Mouse (Mus musculus) C2C12 (cell line): ENCODE data around the gene Cdhr1. TPM values are rescaled to one million over a fixed set of nuclear protein-coding genes. Genes with fewer than 3 reads are reported as not detected.

Source experiments
- H3K27me3 ChIP-seq: one replicate; pipeline ENCODE4 v1.6.1; 2011; ENCODE audit not compliant: control insufficient read depth, insufficient read depth, insufficient read length
- H3K36me3 ChIP-seq: one replicate; pipeline ENCODE4 v1.6.1; 2011; ENCODE audit not compliant: control insufficient read depth, insufficient read depth
- H3K4me3 ChIP-seq: one replicate; pipeline ENCODE4 v1.5.1; 2011; ENCODE audit warnings: mild to moderate bottlenecking, control low read depth; ENCODE audit not compliant: poor library complexity, insufficient read depth, severe bottlenecking
- H3K79me2 ChIP-seq: one replicate; pipeline ENCODE4 v1.6.1; 2011; ENCODE audit not compliant: control insufficient read depth, insufficient read depth
- H3K79me3 ChIP-seq: one replicate; pipeline ENCODE4 v1.6.1; 2011; ENCODE audit warnings: low read depth, control low read depth
- H3ac ChIP-seq: one replicate; pipeline ENCODE3; 2011; ENCODE audit warnings: low read depth; ENCODE audit not compliant: control insufficient read depth, insufficient read length
- CEBPB ChIP-seq: IDR thresholded peaks from one replicate; pipeline ENCODE4 v1.6.1; 2011; ENCODE audit warnings: low read depth, mild to moderate bottlenecking, control low read depth, moderate library complexity
- CTCF ChIP-seq: IDR thresholded peaks from one replicate; pipeline ENCODE4 v1.5.1; 2011; ENCODE audit not compliant: control insufficient read depth, insufficient read depth, insufficient read length
- FOSL1 ChIP-seq: IDR thresholded peaks from one replicate; pipeline ENCODE4 v1.8.0; 2011; ENCODE audit warnings: mild to moderate bottlenecking, low read length; ENCODE audit not compliant: poor library complexity, insufficient read depth, severe bottlenecking
- MAX ChIP-seq: IDR thresholded peaks from one replicate; pipeline ENCODE4 v1.6.1; 2011; ENCODE audit warnings: mild to moderate bottlenecking, control low read depth
- MYOD1 ChIP-seq: IDR thresholded peaks from one replicate; pipeline ENCODE4 v1.6.1; 2011; ENCODE audit warnings: low read depth; ENCODE audit not compliant: control insufficient read depth, insufficient read length
- MYOG ChIP-seq: IDR thresholded peaks from one replicate; pipeline ENCODE4 v1.6.1; 2011; ENCODE audit not compliant: control insufficient read depth, insufficient read length; ENCODE audit errors: extremely low read depth
- USF1 ChIP-seq: IDR thresholded peaks from one replicate; pipeline ENCODE4 v1.6.1; 2011; ENCODE audit warnings: low read depth, mild to moderate bottlenecking, control low read depth, moderate library complexity
- polyA plus RNA-seq: library from polyadenylated mRNA; unstranded; fragments of >200 nt; fragmentation: generic; extraction: Trizol; gene quantifications from one replicate; pipeline ENCODE4 v1.2.1, GENCODE M21; 2012; ENCODE audit warnings: missing spikeins

Gene Cdhr1
- polyA plus RNA-seq, 1 experiment, result 0.16 TPM

- H3ac ChIP-seq, result peak within 1 kb of the TSS; percentile 96
- H3K79me3 ChIP-seq, result peaks cover 27% of the 10 kb centered on the region
- H3K27me3 ChIP-seq, result no peaks in the 10 kb centered on the region
- TF ChIP-seq MYOG, result no peak
- no peak for TF ChIP-seq FOSL1
- peak; percentile 52 for TF ChIP-seq MAX
- no peak for TF ChIP-seq CTCF
- peaks cover 35% of the 10 kb centered on the region for H3K79me2 ChIP-seq
- H3K36me3 ChIP-seq, result peaks cover 31% of the 10 kb centered on the region
- peak within 1 kb of the TSS; percentile 82 for H3K4me3 ChIP-seq
Measured at GRCm38 (mm10) chr14:37135127-37135593, 37.0 kb upstream of the Cdhr1 start, which contains the start of gene Ghitm. Gene Ghitm, minus strand, starts transcription at chr14:37135272.

- no peaks in the 10 kb centered on the region for H3K27me3 ChIP-seq
- TF ChIP-seq MYOG (no peak), MAX (no peak), CEBPB (peak; percentile 19), USF1 (no peak)
- peaks cover 35% of the 10 kb centered on the region for H3K79me2 ChIP-seq
- H3K36me3 ChIP-seq, result peaks cover 37% of the 10 kb centered on the region
- H3ac ChIP-seq, result peak overlapping the region; percentile 96
- peak overlapping the region; percentile 82 for H3K4me3 ChIP-seq
- peaks cover 27% of the 10 kb centered on the region for H3K79me3 ChIP-seq
Measured at GRCm38 (mm10) chr14:37134304-37135126, 36.4 kb upstream of the Cdhr1 start.

DNA sequence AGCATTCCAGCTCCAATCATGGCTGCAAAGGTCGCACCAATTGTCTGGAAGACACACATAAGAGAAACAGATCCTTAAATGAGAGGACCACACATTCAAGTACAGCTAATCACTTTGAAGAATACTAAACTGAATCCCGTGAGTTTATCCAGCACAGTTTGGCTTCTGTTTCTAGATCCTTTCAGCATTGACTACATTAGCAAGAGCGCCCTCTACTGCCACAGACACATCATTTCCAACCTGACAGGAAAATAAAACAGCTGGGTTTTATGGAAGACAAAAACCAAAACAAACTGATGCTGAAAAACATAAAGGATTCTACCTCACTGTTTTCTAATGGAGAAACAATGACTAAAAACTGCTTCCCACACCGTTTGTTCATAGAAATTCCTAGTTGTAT, 29.5 kb upstream of the Cdhr1 start:
- H3K79me2 ChIP-seq, result peaks cover 11% of the 10 kb centered on the region
- H3K36me3 ChIP-seq, result peaks cover 95% of the 10 kb centered on the region

GRCm38 (mm10) chr14:37119233-37119632, 21.1 kb upstream of the Cdhr1 start:
- Histone ChIP-seq H3ac (no peak overlapping the region), H3K27me3 (no peaks in the 10 kb centered on the region), H3K79me3 (no peaks in the 10 kb centered on the region), H3K4me3 (no peak overlapping the region), H3K36me3 (peaks cover 48% of the 10 kb centered on the region), H3K79me2 (no peaks in the 10 kb centered on the region)
- TF ChIP-seq FOSL1 (no peak), MYOD1 (no peak), CTCF (no peak), MAX (no peak), USF1 (no peak), CEBPB (no peak), MYOG (no peak)

More for the DNA sequence above, 29.5 kb upstream of the Cdhr1 start:
- Histone ChIP-seq H3ac (no peak overlapping the region), H3K27me3 (no peaks in the 10 kb centered on the region), H3K4me3 (no peak overlapping the region), H3K79me3 (peaks cover 10% of the 10 kb centered on the region)
- TF ChIP-seq MYOG, result no peak
- no peak for TF ChIP-seq MAX
- TF ChIP-seq MYOD1, result no peak
- TF ChIP-seq CEBPB, result no peak
- TF ChIP-seq CTCF, result no peak
- TF ChIP-seq USF1, result no peak
- no peak for TF ChIP-seq FOSL1

- no peak for TF ChIP-seq MYOD1
- TF ChIP-seq FOSL1, result no peak
- TF ChIP-seq MAX, result no peak
- no peak for TF ChIP-seq USF1
- TF ChIP-seq CTCF, result no peak
- no peaks in the 10 kb centered on the region for H3K79me2 ChIP-seq
- no peaks in the 10 kb centered on the region for H3K27me3 ChIP-seq
- no peak within 1 kb of the TSS for H3ac ChIP-seq
- H3K4me3 ChIP-seq, result no peak within 1 kb of the TSS
- no peaks in the 10 kb centered on the region for H3K79me3 ChIP-seq
- no peaks in the 10 kb centered on the region for H3K36me3 ChIP-seq
Measured at GRCm38 (mm10) chr14:37113922-37114321, 15.8 kb upstream of the Cdhr1 start, which contains the start of gene 2610528A11Rik. Gene 2610528A11Rik, minus strand, starts transcription at chr14:37114022.

GRCm38 (mm10) chr14:37112931-37113330, 14.8 kb upstream of the Cdhr1 start:
- H3K36me3 ChIP-seq, result no peaks in the 10 kb centered on the region

More at GRCm38 (mm10) chr14:37112931-37113330, 14.8 kb upstream of the Cdhr1 start:
- Histone ChIP-seq H3K79me3 (no peaks in the 10 kb centered on the region), H3K79me2 (no peaks in the 10 kb centered on the region), H3K27me3 (no peaks in the 10 kb centered on the region), H3K4me3 (no peak overlapping the region), H3ac (no peak overlapping the region)
- TF ChIP-seq USF1 (no peak), MAX (no peak), CTCF (no peak), MYOG (no peak), MYOD1 (no peak)
